Mouse (Mus musculus) natural killer cell, adult 2 months (primary cell): Measurements from ENCODE around the gene Atp8a2.
"Not testable (repeated sequence)": the region's sequence is repeated elsewhere in the genome, so short reads cannot be mapped to it uniquely, and the experiment has no call there.

Source experiments
- DNase-seq, 2 experiments: peaks; one replicate each; pipeline ENCODE4 v3.0.0; 2022; ENCODE audit warnings: low spot score in 2 of 2

Atp8a2 gene

DNA sequence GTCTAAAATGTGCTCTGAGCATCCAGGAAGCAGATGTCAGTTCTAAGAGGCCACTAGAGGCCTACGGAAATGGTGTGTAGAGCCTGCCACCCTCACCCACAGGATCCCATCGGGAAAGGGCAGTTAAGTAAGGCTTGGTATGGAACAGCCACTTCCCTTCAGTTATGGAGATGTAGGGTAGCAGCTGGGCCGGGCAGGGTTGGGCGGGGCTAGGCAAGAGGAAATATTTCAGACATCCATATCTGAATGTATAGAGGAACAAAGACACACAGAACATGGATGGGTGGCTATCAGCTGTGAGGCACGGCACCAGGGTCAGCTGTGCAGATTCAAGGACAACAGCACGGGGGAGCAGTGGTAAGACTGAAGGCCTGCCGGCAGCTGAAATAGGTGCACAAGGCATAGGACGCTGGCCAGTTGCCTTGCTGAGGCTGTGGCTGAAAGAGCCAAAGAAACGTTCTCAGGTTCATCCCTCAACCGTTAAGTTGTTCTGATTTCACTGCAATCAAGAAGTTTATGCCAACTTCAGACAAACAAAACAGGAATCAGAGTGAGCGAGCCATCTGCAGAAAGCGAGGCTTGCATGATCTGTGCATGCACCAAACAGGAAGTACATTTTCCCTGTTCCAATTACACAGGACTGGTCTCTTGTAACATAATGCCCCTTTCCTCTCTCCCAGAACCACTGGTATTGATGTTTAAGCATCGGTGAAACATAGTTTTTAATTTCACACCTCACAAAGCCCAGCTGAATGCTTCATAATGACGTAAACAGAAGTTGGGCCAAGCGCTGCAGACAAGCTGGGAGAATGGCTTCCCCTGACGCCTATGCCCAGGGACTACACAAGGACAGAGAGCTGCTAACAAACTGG is 549.9 kb downstream of the Atp8a2 start:
- DNase-seq = no peak

DNA sequence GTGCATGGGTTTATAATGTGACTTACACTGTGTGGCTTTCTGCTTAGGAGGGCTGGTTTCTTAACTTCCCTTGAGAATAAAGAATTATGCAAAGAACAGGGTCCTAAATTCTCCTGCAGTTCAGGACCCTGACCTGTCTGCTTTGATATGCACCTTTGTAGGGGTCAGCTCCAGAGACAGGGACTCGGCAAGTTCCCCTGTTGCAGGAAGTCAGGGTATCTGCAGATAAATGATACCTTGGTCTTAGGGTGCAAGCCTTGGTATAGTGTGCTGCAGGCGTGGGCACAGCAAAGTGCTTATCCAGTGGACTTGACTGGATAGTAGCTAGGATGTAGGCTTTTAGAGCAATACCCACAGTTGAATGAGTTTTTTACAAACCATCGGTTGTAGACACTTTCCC is 552.1 kb downstream of the Atp8a2 start:
- no peak for DNase-seq

DNA sequence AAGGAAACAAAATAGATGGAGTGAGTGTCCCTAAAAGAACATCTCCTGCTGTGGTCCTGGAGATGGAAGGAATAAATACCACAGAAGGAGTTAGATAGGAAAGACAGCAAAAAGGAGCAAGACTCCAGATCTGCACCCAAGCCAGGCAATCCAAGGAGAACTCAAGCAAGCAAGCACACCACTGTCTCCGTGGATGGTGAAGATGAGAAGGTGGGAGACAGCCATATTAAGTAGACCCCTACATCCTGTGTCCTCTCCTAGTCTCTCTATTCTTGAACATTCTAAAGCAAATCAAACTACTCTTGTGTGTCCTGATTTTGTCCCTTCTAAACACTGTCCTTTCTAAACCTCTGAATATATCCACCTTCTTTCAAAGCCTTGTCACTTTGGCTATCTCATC is 552.8 kb downstream of the Atp8a2 start:
- DNase-seq = no peak

- DNase-seq = peak; percentile 34 to 39
Observed at GRCm38 (mm10) chr14:59643582-59643981, 553.4 kb downstream of the Atp8a2 start.

DNA sequence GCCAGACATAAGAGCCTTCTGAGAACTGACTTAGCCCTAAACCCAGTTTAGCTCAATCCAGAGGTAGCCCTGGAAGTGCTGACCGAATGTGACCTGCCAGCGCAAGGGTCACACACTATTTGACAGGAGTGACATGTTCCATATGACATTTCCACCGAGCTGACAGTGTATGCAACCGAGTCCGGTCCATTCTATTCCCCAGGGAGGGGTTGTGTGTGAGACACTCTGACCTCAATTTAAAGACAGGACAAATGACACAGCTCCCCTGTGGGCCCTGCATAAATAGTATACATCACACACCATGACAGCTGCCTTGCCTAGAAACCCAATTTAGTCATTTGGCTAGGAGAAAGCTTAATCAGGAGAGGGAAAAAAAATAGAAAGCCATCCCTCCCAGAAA is 555.1 kb downstream of the Atp8a2 start:
- DNase-seq = no peak

GRCm38 (mm10) chr14:59638906-59639703 is 557.9 kb downstream of the Atp8a2 start:
- no peak for DNase-seq

DNA sequence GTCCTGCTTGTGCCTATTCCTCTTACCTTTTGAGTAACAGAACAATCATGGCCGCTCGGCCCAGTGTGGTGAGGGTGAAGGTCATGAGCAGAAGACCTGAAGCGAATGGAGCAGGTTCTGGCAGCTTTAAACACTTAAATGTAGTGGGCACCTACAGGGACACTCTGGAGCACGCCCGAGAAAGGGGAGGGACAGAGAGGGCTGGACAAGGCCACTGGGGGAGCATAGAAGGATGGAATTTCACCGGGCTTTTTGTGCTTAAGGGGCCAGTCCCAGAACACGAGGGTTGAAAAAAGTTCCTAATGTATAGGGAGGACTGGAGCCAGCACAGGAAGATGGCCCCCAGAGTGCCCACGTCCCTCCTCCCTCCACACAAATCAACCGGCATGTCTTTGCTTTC is 563.0 kb downstream of the Atp8a2 start:
- DNase-seq = no peak

DNA sequence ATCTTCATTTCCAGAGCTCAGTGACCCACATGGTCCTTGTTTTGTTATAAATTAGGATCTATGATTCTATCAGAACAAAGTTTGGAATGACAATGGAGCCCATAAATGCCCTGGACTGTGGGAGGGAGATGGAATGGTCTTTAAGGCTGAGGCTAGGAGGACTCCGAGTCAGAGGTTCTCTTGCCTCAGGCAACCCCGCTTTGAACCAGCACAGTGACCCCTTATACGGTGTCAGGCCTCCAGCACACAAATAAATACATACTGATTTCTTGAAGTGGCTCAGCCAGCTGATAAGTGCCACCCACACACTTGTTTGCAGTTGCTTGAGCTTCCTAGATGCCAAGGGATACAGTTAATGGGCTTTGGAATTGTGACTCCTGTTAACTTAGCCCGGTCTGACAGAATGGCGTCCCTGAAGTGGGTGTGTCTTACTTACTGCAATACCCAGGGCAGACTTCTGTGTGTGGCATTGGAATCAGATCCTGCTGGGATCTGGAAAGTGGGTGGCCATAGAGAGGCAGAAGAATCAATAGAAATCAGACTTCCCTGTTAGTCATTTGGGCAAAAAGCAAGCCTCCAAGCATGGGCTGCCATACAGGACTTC is 563.6 kb downstream of the Atp8a2 start:
- DNase-seq = no peak

DNA sequence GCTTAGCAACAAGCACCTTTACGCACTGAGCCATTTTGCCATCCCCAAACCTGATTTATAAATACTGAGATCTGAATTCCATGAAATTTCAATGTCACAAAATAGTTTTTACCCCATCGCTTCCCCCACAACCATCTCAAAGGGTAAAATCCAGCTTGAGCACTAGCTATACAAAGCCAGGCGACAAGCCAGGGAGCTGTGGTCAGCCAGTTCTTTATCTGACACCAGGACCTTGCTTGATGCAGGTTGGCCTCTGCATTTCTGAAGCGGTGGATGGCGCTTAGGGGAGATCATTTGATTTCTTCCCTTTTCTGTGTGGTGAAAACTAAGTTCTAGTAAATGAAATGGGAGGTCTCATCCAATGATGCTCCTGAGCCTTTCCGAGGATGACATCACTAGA is 564.9 kb downstream of the Atp8a2 start:
- DNase-seq = no peak

- no peak for DNase-seq
Observed at GRCm38 (mm10) chr14:59630096-59630495, 566.9 kb downstream of the Atp8a2 start.

GRCm38 (mm10) chr14:59629308-59629707 is 567.7 kb downstream of the Atp8a2 start:
- DNase-seq = no peak

DNA sequence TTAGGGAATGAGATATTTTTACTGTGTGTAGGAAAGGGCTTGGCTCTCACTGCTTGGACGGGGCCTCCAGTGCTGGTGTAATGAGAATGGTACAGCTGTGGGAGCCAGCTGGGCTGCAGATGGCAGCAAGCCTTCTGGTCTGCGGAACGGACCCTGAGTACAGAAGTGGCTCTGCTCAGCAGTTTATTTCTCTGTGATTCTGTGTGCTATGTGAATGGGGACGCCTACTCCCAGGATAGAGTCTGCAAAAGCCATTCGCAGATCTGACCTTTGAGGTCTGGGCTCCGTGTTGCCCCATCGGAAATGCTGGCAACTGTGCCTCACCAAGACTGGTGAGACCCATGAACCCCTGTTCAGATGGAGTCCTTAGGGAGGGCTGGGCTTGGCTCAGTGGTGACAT is 569.2 kb downstream of the Atp8a2 start:
- no peak for DNase-seq

DNA sequence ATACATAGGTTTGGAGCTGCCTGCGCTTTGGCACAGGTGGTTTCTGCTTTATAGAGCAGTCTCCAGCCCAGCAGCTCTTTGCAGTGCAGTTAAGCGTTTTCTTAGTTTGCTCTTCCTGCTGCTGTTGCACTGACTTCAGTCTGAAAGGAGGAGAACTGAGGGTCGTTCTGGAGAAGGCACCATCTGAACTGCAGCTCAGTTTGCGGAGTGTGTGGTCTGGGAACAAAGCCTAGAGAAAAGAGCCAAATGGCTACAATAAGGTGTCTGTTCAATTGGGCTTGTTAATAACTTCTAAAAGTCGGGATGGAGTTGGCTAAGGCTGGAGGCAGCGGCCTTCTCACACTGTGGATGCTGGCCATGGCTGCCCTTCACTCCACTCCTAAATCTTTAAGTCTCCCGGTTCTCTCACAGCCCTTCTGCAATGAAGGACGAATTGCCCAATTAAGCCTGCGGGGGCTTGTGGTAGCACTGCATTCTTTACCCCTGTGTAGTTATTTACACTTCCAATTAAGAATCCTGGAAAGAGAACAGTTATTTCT is 569.8 kb downstream of the Atp8a2 start:
- no peak for DNase-seq

DNA sequence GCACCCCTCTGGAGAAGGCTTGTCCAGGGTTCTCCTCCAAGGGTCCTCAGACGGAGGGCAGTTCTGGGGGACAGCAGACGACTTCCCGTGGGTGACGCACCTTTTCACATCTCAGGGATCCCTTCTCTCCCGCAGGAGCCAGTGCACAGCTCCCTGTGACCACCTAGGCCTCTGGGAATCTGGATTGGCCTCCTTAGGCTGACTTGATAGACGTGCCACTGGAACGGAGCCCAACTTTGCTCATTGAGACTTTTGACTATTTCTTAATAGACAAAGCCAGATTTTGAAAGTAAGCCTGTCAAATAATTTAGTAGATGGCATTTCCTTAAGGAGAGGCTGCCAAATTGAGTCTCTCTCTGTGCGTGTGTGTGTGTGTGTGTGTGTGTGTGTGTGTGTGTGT is 570.3 kb downstream of the Atp8a2 start:
- DNase-seq = no peak

- no peak for DNase-seq
Observed at GRCm38 (mm10) chr14:59625806-59626364, 571.1 kb downstream of the Atp8a2 start.

DNA sequence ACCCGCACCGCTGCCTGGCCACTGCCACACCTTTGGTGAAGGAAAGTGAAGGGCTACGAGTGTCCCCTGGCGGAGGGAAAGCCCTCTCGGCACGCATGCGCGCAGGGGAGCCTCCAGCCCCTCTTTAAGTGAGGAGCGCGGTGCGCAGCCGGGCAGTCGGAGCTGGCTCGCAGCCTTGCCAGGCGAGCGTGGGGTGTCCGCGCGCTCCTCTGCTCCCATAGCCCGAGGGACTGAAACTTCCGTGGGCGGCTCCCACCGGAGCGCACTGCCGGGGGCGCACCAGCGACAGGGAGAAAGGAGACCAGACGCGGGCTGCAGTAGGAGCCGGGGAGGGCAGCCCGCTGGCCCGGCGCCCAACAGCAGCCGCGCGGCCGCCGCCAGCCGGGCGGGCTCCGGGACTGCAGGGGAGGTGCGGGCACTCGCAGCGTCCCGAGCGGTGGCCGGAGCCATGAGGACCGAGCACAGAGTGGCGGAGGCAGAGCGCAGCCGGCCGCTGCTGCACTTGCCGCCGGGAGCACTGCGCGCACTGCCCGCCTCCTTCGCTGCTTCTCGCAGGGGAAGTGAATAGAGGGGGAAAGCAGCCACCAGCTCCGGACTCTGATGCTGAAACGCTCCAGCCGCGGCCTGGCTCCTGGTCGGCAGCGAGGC is 571.7 kb downstream of the Atp8a2 start, which contains the start of gene Shisa2:
Gene Shisa2, plus strand, starts transcription at position 151 of the 648 bp plus-strand sequence.
- no peak for DNase-seq

GRCm38 (mm10) chr14:59624326-59624885 is 572.6 kb downstream of the Atp8a2 start:
- DNase-seq = no peak

- no peak for DNase-seq
Observed at GRCm38 (mm10) chr14:59616802-59617201, 580.2 kb downstream of the Atp8a2 start.

GRCm38 (mm10) chr14:59614149-59614548 is 582.8 kb downstream of the Atp8a2 start:
- not testable (repeated sequence) for DNase-seq

- DNase-seq = peak in 1 of 2 experiments; percentile 29
Observed at GRCm38 (mm10) chr14:59612920-59613625, 583.9 kb downstream of the Atp8a2 start.
